Mouse (Mus musculus) testis, postnatal 14 days (tissue): ENCODE results near the gene Ets1.

ENCODE experiments used
- DNase-seq: peaks from one replicate; pipeline ENCODE4 v3.0.0; 2021; ENCODE audit warnings: low spot score

Ets1 gene

GRCm38 (mm10) chr9:32761326-32761725, 125.3 kb downstream of the Ets1 start:
- DNase-seq: no peak

- DNase-seq: no peak
Observed at GRCm38 (mm10) chr9:32764374-32764773, 128.4 kb downstream of the Ets1 start.

- DNase-seq: no peak
Observed at GRCm38 (mm10) chr9:32765123-32765522, 129.1 kb downstream of the Ets1 start.

GRCm38 (mm10) chr9:32778866-32779265, 142.8 kb downstream of the Ets1 start:
- no peak for DNase-seq

- no peak for DNase-seq
Observed at GRCm38 (mm10) chr9:32782391-32783092, 146.5 kb downstream of the Ets1 start.

GRCm38 (mm10) chr9:32787091-32787490, 151.1 kb downstream of the Ets1 start:
- DNase-seq: no peak

- DNase-seq: no peak
Observed at GRCm38 (mm10) chr9:32787615-32788014, 151.6 kb downstream of the Ets1 start.

- no peak for DNase-seq
Observed at GRCm38 (mm10) chr9:32789306-32789705, 153.3 kb downstream of the Ets1 start.

- DNase-seq: no peak
Observed at GRCm38 (mm10) chr9:32791699-32792098, 155.7 kb downstream of the Ets1 start.

GRCm38 (mm10) chr9:32798171-32798570, 162.2 kb downstream of the Ets1 start:
- no peak for DNase-seq

GRCm38 (mm10) chr9:32806106-32806505, 170.1 kb downstream of the Ets1 start:
- DNase-seq: no peak
